In genomic region chr10:88978932-88979331, GRCm38 (mm10) we compare ENCODE assay signal across 25 mouse cellular contexts.
"Had no signal": no experiment of that assay in that cellular context is flagged by ENCODE, and none has a peak within 500 bp of the region (broad histone marks: within the 10 kb centered on the region; RNA-seq: fewer than 3 reads in every experiment).

No protein-coding gene starts in this region.

- ATAC-seq: inflammation-experienced regulatory T-cells, adult 6 months; intestine, embryonic 15.5 days; intestine, postnatal 0 days; liver, embryonic 12.5 days had no signal

- H3K4me3 ChIP-seq: gastrocnemius, adult 2 months; heart, embryonic 10.5 days; heart, embryonic 12.5 days; hindbrain, embryonic 13.5 days; hindbrain, embryonic 15.5 days; intestine, embryonic 15.5 days; kidney, embryonic 15.5 days; limb, embryonic 13.5 days; limb, embryonic 15.5 days; liver, embryonic 12.5 days had no signal

- H3K36me3 ChIP-seq: heart, embryonic 12.5 days; hindbrain, embryonic 13.5 days; hindbrain, embryonic 15.5 days; intestine, embryonic 15.5 days; kidney, embryonic 15.5 days; limb, embryonic 13.5 days; limb, embryonic 15.5 days; liver, embryonic 12.5 days had no signal

- DNase-seq: gastrocnemius, adult 2 months; gastrocnemius, postnatal 10 days; gastrocnemius, postnatal 25 days; heart, adult 18-20 months; heart, postnatal 10 days; heart, postnatal 4 days; kidney, adult 18-20 months; kidney, adult 9 months; kidney, postnatal 14 days; kidney, postnatal 36 days; layer of hippocampus, adult 9-11 months; layer of hippocampus, postnatal 36 days; left cerebral cortex, postnatal 4 days had no signal

- H3K4me1 ChIP-seq: heart, embryonic 10.5 days; heart, embryonic 12.5 days; hindbrain, embryonic 13.5 days; hindbrain, embryonic 15.5 days; intestine, embryonic 15.5 days; kidney, embryonic 15.5 days; limb, embryonic 13.5 days; limb, embryonic 15.5 days; liver, embryonic 12.5 days had no signal

- H3K9ac ChIP-seq: heart, embryonic 12.5 days; hindbrain, embryonic 13.5 days; hindbrain, embryonic 15.5 days; intestine, embryonic 15.5 days; kidney, embryonic 15.5 days; limb, embryonic 13.5 days; limb, embryonic 15.5 days; liver, embryonic 12.5 days had no signal

- H3K27ac ChIP-seq: gastrocnemius, adult 2 months; heart, embryonic 10.5 days; hindbrain, embryonic 13.5 days; hindbrain, embryonic 15.5 days; intestine, embryonic 15.5 days; kidney, embryonic 15.5 days; kidney, postnatal 0 days; limb, embryonic 13.5 days; limb, embryonic 15.5 days; liver, embryonic 12.5 days had no signal

- H3K4me2 ChIP-seq: heart, embryonic 12.5 days; hindbrain, embryonic 13.5 days; hindbrain, embryonic 15.5 days; intestine, embryonic 15.5 days; kidney, embryonic 15.5 days; limb, embryonic 13.5 days; limb, embryonic 15.5 days; liver, embryonic 12.5 days had no signal

- H3K27me3 ChIP-seq: heart, embryonic 12.5 days; hindbrain, embryonic 13.5 days; hindbrain, embryonic 15.5 days; intestine, embryonic 15.5 days; kidney, embryonic 15.5 days; limb, embryonic 13.5 days; limb, embryonic 15.5 days; liver, embryonic 12.5 days had no signal

- H3K9me3 ChIP-seq: heart, embryonic 10.5 days; heart, embryonic 12.5 days; hindbrain, embryonic 13.5 days; hindbrain, embryonic 15.5 days; intestine, embryonic 15.5 days; kidney, embryonic 15.5 days; limb, embryonic 13.5 days; limb, embryonic 15.5 days; liver, embryonic 12.5 days had no signal
